Mouse (Mus musculus) liver, adult 10 weeks (tissue): Measurements from ENCODE around the gene Dlx6. TPM values are rescaled to one million over a fixed set of nuclear protein-coding genes. Genes with fewer than 3 reads are reported as not detected.

Source experiments
- polyA plus RNA-seq: library from polyadenylated mRNA; stranded (reverse); fragments of 350-450 nt; fragmentation: Illumina TruSeq; extraction: RNeasy Lipid Tissue Mini Kit (QIAGEN cat#74804); gene quantifications from one replicate; pipeline ENCODE4 v1.2.3, GENCODE M21; 2014; ENCODE audit warnings: low read depth, low replicate concordance

Dlx6 gene
- polyA plus RNA-seq: not detected

DNA sequence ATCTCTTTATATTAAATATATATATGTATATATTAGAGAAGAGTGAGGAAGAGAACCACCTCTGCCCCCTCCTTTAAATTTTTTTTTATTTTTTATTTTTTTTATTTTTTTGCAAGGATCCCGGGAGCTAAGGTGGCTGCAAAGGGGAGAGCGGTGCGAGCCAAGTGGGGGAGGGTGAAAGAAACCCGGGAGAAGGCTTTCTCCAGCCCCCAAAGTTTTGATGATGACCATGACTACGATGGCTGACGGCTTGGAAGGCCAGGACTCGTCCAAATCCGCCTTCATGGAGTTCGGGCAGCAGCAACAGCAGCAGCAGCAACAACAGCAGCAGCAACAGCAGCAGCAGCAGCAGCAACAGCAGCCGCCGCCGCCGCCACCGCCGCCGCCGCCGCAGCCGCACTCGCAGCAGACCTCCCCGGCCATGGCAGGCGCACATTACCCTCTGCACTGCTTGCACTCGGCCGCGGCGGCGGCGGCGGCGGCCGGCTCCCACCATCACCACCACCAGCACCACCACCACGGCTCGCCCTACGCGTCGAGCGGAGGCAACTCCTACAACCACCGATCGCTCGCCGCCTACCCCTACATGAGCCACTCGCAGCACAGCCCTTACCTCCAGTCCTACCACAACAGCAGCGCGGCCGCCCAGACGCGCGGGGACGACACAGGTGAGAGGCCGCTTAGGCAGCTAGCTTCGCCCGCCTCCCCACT is at the start of gene Dlx6:
Gene Dlx6 (plus strand): TSS at position 175 of the 711 bp plus-strand sequence.

DNA sequence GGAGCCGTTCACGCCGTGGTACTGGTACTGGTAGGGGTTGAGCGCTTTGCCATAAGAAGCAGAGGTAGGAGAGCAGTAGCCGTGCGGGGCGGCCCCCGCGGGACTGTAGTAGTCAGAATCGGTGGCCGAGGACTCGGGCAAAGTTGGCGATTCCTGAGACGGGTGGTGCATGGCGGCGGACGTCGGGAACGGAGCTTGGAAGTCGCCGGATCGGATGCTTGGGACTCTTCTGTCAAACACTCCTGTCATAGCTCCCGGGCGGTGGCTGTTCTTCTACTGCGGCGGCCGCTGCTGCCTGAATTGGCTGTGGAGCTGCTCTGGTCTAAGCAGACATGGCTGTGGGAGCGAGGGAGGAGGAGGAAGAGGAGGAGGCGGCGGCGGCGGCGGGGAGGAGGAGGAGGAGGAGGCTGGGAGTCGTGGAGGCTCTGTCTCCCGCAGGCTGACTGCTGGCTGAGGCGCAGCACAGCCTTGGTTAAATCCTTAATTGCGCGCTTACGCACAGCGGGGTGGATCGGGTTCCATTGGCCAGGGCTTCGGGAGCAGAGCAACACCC is 18.6 kb downstream of the Dlx6 start, which contains the start of gene Dlx5:
Gene Dlx5 (minus strand): TSS at position 448 of the 553 bp plus-strand sequence.

Other genes with a start within 250 kb of the Dlx6 start
- gene Dlx5, start 18.8 kb downstream of the Dlx6 start, polyA plus RNA-seq: not detected
- 8.8 TPM for gene Sdhaf3, start 92.7 kb downstream of the Dlx6 start, polyA plus RNA-seq